8 mouse cellular contexts compared by ENCODE assay signal in genomic region chr6:94186628-94187319, GRCm38 (mm10).
DNase-seq lines count a peak whose midpoint lies in the region; ATAC-seq lines count a peak whose summit lies in the region.
"Had no signal": no experiment of that assay in that cellular context is flagged by ENCODE, and none has a peak within 500 bp of the region (broad histone marks: within the 10 kb centered on the region; RNA-seq: fewer than 3 reads in every experiment).

No protein-coding gene starts in this region.

- ATAC-seq in heart, embryonic 16.5 days (replicated peaks; ENCODE audit: extremely low read depth, insufficient read depth, low FRiP score), result no peak
- no peak for ATAC-seq in midbrain, embryonic 13.5 days

- H3K9me3 ChIP-seq in heart, embryonic 16.5 days (replicated peaks; ENCODE audit: control insufficient read depth, low read length), result no peaks in the 10 kb centered on the region
- no peaks in the 10 kb centered on the region for H3K9me3 ChIP-seq in midbrain, embryonic 13.5 days
- H3K9me3 ChIP-seq: megakaryocyte, embryonic 14.5 days had no signal

- H3K9ac ChIP-seq in heart, embryonic 16.5 days (ENCODE audit: low read length), result no peak overlapping the region
- H3K9ac ChIP-seq in midbrain, embryonic 13.5 days (replicated peaks), result no peak overlapping the region

- peak; percentile 19 for DNase-seq in ES-CJ7 (ENCODE audit: low read depth, low spot score)
- DNase-seq in adrenal gland, postnatal 14 days, result peak; percentile 71
- peak; percentile 43 to 47 for DNase-seq in kidney, postnatal 36 days
- DNase-seq in right cerebral cortex, adult 18-20 months, result no peak
- DNase-seq in cerebellum, adult 9-11 months, result no peak

- WGBS in heart, embryonic 16.5 days, result 34% methylated on average over 7 of the region's 7 CpGs
- WGBS in midbrain, embryonic 13.5 days, result 86% methylated on average over 7 of the region's 7 CpGs

- no peaks in the 10 kb centered on the region for H3K36me3 ChIP-seq in heart, embryonic 16.5 days (ENCODE audit: control insufficient read depth, insufficient read depth)
- H3K36me3 ChIP-seq in midbrain, embryonic 13.5 days, result no peaks in the 10 kb centered on the region

- peak overlapping the region; percentile 49 for H3K27ac ChIP-seq in heart, embryonic 16.5 days (ENCODE audit: low read length)
- H3K27ac ChIP-seq in midbrain, embryonic 13.5 days, result no peak overlapping the region

- H3K4me3 ChIP-seq in heart, embryonic 16.5 days (ENCODE audit: low read length), result no peak overlapping the region
- no peak overlapping the region for H3K4me3 ChIP-seq in midbrain, embryonic 13.5 days (replicated peaks)
- H3K4me3 ChIP-seq: megakaryocyte, embryonic 14.5 days had no signal

- peaks cover 62% of the 10 kb centered on the region for H3K4me1 ChIP-seq in heart, embryonic 16.5 days (ENCODE audit: control insufficient read depth, insufficient read depth, low read length)
- H3K4me1 ChIP-seq in midbrain, embryonic 13.5 days (replicated peaks), result peaks cover 21% of the 10 kb centered on the region

- 0 out of 2 replicates have a peak overlapping the region, but pooled peaks have one; percentile 5 for H3K4me2 ChIP-seq in heart, embryonic 16.5 days (ENCODE audit: low read depth, low read length)
- H3K4me2 ChIP-seq in midbrain, embryonic 13.5 days (replicated peaks), result no peak overlapping the region

- no peaks in the 10 kb centered on the region for H3K27me3 ChIP-seq in heart, embryonic 16.5 days (ENCODE audit: control insufficient read depth, insufficient read depth, low read length)
- no peaks in the 10 kb centered on the region for H3K27me3 ChIP-seq in midbrain, embryonic 13.5 days

Comparison
In these comparisons a context has a peak if more than half of its experiments do, and no peak if none do; other contexts are left out.
1. DNase-seq: peak in ES-CJ7 (single experiment), adrenal gland, postnatal 14 days (single experiment) and kidney, postnatal 36 days (2 of 2); none in right cerebral cortex, adult 18-20 months (single experiment) and cerebellum, adult 9-11 months (single experiment).